Mouse (Mus musculus): ENCODE results near the gene Vmn2r47. TPM values are rescaled to one million over a fixed set of nuclear protein-coding genes. Genes with fewer than 3 reads are reported as not detected.
"Not testable (repeated sequence)": the region's sequence is repeated elsewhere in the genome, so short reads cannot be mapped to it uniquely, and the experiment has no call there.

Gene Vmn2r47
- total RNA-seq (2021), result not detected
- long read RNA-seq, experiment 1, result 0 reads
- long read RNA-seq, experiment 2, result 0 reads

GRCm38 (mm10) chr7:9841225-9841624, at the start of gene Vmn2r47:
Gene Vmn2r47, minus strand, starts transcription at chr7:9841325.
- not testable (repeated sequence) for DNase-seq

DNA sequence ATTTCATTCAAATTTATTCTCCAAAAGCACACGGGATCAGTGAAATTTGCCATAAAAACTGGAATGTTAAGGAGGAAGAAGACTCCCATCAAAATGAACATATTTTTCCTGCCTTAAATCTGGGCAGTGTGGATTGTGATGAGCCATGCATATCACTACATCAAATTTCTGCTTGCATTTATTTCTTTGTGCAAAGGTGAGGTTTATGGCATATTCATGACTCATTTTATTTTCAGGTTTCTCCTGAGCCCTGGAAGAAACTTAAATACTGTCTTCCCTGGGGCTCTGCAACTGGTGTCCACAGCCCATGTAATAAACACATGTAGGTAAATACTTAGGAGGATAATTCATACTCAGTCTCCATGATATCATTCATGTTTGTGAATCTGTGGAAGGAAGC, 70.7 kb downstream of the Vmn2r47 start, which contains the start of gene Vmn2r46:
Vmn2r46 (minus strand) TSS at position 101 of the 400 bp plus-strand sequence.
- DNase-seq, result not testable (repeated sequence)

Other genes with a start within 250 kb of the Vmn2r47 start
- gene Vmn2r46, start 70.8 kb downstream of the Vmn2r47 start, total RNA-seq (2021), result not detected
- gene Vmn2r48, start 112.3 kb upstream of the Vmn2r47 start, total RNA-seq (2021), result not detected
- gene Vmn2r49, start 150.9 kb upstream of the Vmn2r47 start, total RNA-seq (2021), result not detected
- not detected for gene Vmn2r50, start 212.0 kb upstream of the Vmn2r47 start, total RNA-seq (2021)

All from adrenal gland, postnatal 36 days (tissue).